Mouse (Mus musculus) heart, embryonic 10.5 days (tissue): ENCODE data around the gene Cyth2. TPM values are rescaled to one million over a fixed set of nuclear protein-coding genes. Genes with fewer than 3 reads are reported as not detected.
A peak's percentile ranks its signal among the peaks of the same experiment; 100 is the strongest.

Source experiments
- DNase-seq: peaks from one replicate; pipeline ENCODE4 v3.0.0-alpha.2; 2017; ENCODE audit warnings: low spot score
- H3K27ac ChIP-seq: fragments of 300-500 bp; sonication (generic); 2 replicates; pipeline ENCODE4 v1.5.1; 2016; ENCODE audit warnings: mild to moderate bottlenecking
- H3K27me3 ChIP-seq: fragments of 300-500 bp; sonication (generic); 2 replicates; pipeline ENCODE4 v1.6.1; 2016; ENCODE audit warnings: mild to moderate bottlenecking; ENCODE audit not compliant: poor library complexity, insufficient read depth, severe bottlenecking
- H3K36me3 ChIP-seq: fragments of 300-500 bp; sonication (generic); 2 replicates; pipeline ENCODE4 v1.6.1; 2016; ENCODE audit warnings: mild to moderate bottlenecking, moderate library complexity
- H3K4me1 ChIP-seq: fragments of 300-500 bp; sonication (generic); 2 replicates; pipeline ENCODE4 v1.6.1; 2016; ENCODE audit warnings: mild to moderate bottlenecking
- H3K4me3 ChIP-seq: fragments of 300-500 bp; sonication (generic); 2 replicates; pipeline ENCODE4 v1.5.1; 2016; ENCODE audit warnings: mild to moderate bottlenecking, moderate library complexity
- H3K9me3 ChIP-seq: fragments of 300-500 bp; sonication (generic); 2 replicates; pipeline ENCODE4 v1.6.1; 2016; ENCODE audit warnings: mild to moderate bottlenecking, moderate library complexity
- WGBS: fragments of 180-500 bp; shearing (Covaris S2); methylation state at CpG from one replicate; pipeline ENCODE4 v1.1.7; 2016; 5-methylcytosine and 5-hydroxymethylcytosine counted together
- polyA plus RNA-seq: library from polyadenylated mRNA; unstranded; fragments of >200 nt; fragmentation: Nextera tagmentation; extraction: Ambion mirVana; gene quantifications from 2 replicates; pipeline ENCODE4 v1.2.1, GENCODE M21; 2016

Cyth2 gene
- polyA plus RNA-seq, 1 experiment from 2014 or later, result 124 TPM

- Histone ChIP-seq H3K9me3 (no peaks in the 10 kb centered on the region), H3K27ac (peak overlapping the region; percentile 93; the same call in 1 of the 2 replicates), H3K4me3 (peak overlapping the region; percentile 99), H3K4me1 (peaks cover 32% of the 10 kb centered on the region), H3K36me3 (peaks cover 33% of the 10 kb centered on the region), H3K27me3 (peaks cover 52% of the 10 kb centered on the region)
- WGBS, result 23% methylated on average over 5 of the region's 5 CpGs
- DNase-seq, result no peak
These were observed 16.7 kb upstream of the Cyth2 start for GRCm38 (mm10) chr7:45831128-45831525.

- Histone ChIP-seq H3K27ac (peak within 1 kb of the TSS; percentile 93), H3K4me1 (peaks cover 32% of the 10 kb centered on the region), H3K36me3 (peaks cover 38% of the 10 kb centered on the region), H3K27me3 (peaks cover 47% of the 10 kb centered on the region), H3K4me3 (peak within 1 kb of the TSS; percentile 99), H3K9me3 (no peaks in the 10 kb centered on the region)
- WGBS, result under 1% methylated on average over 35 of the region's 35 CpGs
- DNase-seq, result peak; percentile 95
These were observed 16.2 kb upstream of the Cyth2 start, which contains the start of gene Grwd1 for GRCm38 (mm10) chr7:45830427-45831127. TSS of gene Grwd1 (minus strand) at chr7:45830944.

DNA sequence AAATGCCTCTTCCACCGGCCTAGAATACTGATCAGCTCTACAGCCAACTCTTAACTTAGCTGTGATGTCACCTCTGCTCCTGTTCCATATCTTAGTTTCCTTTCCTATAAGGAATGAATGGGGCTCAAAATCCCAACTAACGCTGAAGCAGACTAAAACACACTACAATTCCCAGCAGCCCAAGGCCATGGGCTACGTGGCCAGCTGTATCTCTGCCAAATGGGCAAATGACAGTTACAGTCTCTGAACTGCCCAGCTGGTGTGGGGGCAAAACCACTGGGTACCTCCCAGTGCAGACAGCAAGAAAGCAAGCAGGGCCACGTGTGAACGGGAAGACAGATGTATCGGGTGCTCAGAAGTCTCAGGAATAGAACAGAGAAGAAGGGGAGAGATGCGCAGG lies 12.2 kb upstream of the Cyth2 start:
- Histone ChIP-seq H3K27ac (no peak overlapping the region), H3K4me1 (peaks cover 19% of the 10 kb centered on the region), H3K27me3 (peaks cover 7% of the 10 kb centered on the region), H3K36me3 (peaks cover 70% of the 10 kb centered on the region), H3K4me3 (no peak overlapping the region), H3K9me3 (no peaks in the 10 kb centered on the region)
- 89% methylated on average over 7 of the region's 7 CpGs for WGBS
- DNase-seq, result no peak

DNA sequence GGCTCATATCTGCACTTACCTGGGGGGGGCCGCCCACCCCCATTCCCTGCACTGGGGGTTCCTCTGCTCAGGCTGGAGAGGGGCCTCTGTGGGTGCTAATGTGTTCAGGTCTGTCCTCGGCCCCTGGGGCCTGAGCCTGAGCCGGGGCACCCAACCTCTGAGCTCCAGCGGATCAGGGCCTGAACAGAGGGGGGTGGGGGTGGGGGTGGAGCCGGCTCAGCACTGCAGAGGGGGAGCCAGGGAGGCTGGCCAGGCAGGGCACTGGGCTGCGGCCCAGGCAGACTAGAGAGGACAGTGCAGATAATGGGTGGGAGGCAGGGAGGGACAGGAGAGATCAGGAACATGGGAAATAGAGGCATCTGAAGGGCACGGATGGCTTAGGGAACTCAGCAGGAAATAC lies 10.2 kb upstream of the Cyth2 start, which contains the start of gene Kcnj14:
TSS of gene Kcnj14 (minus strand) at position 185 of the 400 bp plus-strand sequence.
- 59% methylated on average over 7 of the region's 7 CpGs for WGBS
- Histone ChIP-seq H3K27ac (no peak within 1 kb of the TSS), H3K27me3 (peaks cover 14% of the 10 kb centered on the region), H3K9me3 (no peaks in the 10 kb centered on the region), H3K36me3 (peaks cover 70% of the 10 kb centered on the region), H3K4me3 (no peak within 1 kb of the TSS), H3K4me1 (peaks cover 17% of the 10 kb centered on the region)
- no peak for DNase-seq

DNA sequence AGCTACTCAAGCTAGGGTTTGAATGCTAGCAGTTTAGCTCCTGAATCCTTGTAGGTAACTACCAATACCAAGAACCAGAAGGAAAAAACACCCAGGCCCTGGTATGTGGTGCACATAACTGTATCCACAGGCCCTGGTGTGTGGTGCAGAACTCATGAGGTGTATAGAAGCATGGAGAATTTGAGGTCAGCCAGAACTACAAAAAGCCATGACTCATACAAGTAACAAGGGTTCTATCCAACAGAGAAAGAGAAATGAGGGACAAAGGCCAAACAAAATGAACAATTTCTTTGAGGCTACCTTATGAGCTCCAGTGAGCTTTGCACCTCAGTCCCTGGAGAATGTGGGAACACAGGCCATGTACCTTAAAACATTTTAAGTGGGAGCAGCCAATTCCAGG lies 6.5 kb upstream of the Cyth2 start:
- Histone ChIP-seq H3K27me3 (peaks cover 30% of the 10 kb centered on the region), H3K27ac (no peak overlapping the region), H3K36me3 (peaks cover 35% of the 10 kb centered on the region), H3K9me3 (no peaks in the 10 kb centered on the region), H3K4me1 (peaks cover 14% of the 10 kb centered on the region), H3K4me3 (no peak overlapping the region)
- DNase-seq, result no peak

GRCm38 (mm10) chr7:45819843-45820242 lies 5.5 kb upstream of the Cyth2 start:
- WGBS, result 7% methylated on average over 25 of the region's 25 CpGs
- H3K4me1 ChIP-seq, result peaks cover 20% of the 10 kb centered on the region
- no peaks in the 10 kb centered on the region for H3K9me3 ChIP-seq
- H3K36me3 ChIP-seq, result peaks cover 25% of the 10 kb centered on the region
- no peak overlapping the region for H3K27ac ChIP-seq
- H3K4me3 ChIP-seq, result peak overlapping the region; percentile 39
- no peak for DNase-seq
- H3K27me3 ChIP-seq, result peaks cover 32% of the 10 kb centered on the region

DNA sequence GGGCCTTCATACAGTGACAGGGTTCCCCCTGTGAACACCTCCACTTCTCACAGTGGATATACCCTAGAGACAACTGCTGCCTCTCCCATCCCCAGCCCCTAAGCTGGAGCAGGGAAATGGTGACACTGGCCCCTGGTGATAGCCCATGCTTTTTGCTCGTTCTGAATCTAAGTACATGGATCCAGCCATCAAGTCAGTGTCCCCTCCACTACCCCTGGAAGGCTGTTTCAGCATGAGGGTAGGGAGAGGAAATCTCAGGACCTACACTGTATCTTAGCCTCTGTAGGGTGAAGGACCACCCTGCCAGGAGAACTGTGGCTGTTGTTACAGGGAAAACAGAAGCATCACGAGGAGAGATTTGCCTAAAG lies 1.6 kb upstream of the Cyth2 start:
- peaks cover 31% of the 10 kb centered on the region for H3K27me3 ChIP-seq
- H3K4me3 ChIP-seq, result no peak overlapping the region
- peaks cover 21% of the 10 kb centered on the region for H3K36me3 ChIP-seq
- peaks cover 32% of the 10 kb centered on the region for H3K4me1 ChIP-seq
- no peak overlapping the region for H3K27ac ChIP-seq
- 49% methylated on average over 2 of the region's 2 CpGs for WGBS
- DNase-seq, result no peak
- no peaks in the 10 kb centered on the region for H3K9me3 ChIP-seq

DNA sequence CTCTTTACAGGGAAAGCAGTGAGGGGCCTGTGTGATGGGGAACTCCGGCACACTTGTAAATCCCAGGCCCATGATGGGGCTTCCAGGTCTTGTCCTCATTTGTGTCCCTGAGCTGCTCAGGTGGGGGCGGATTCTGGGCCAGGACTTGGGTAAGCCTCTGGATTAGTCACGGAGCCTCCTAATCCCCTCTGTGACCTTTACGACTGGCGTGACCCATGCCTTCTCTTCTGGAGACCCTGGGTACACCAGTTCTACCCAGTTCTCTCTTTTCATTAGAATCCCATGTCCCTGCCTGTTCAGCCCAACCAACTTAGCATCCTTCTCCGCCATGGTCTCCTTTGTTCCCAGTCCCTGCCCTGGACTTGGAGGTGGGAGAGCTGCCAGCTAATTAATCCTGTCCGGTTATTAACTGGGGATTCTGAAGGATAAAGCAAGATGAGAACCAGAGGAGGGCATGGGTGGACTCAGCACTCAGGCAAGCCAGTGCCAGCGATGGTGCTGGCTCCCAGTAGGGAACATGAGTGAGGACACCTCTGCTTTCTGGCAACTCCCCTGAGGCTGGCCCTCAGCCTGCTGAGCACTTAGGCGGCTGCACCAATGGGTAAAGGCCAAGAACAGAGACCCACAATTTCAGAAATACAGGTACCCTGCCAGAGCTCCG lies 1.1 kb upstream of the Cyth2 start:
- no peak overlapping the region for H3K27ac ChIP-seq
- 65% methylated on average over 10 of the region's 10 CpGs for WGBS
- no peak overlapping the region for H3K4me3 ChIP-seq

DNA sequence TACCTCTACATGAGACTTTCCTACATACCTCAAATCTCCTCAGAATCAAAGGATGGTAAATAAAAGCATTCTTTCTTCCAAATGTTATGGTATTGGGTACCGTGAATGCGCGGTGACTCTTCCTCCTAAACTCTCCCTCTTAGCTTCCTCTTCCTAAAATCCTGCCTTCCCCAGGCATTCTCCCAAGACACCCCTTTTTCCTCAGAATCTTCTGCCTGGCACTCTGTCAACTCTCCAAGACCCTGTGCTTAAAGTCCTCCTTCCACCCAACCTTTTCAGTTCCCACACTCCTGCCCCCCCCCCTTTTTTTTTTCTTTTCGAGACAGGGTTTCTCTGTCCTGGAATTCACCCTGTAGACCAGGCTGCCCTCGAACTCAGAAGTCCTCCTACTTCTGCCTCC lies 460 bp upstream of the Cyth2 start:
- Histone ChIP-seq H3K27me3 (peaks cover 20% of the 10 kb centered on the region), H3K4me3 (peak overlapping the region; percentile 94), H3K36me3 (peaks cover 33% of the 10 kb centered on the region), H3K4me1 (peaks cover 30% of the 10 kb centered on the region), H3K9me3 (no peaks in the 10 kb centered on the region), H3K27ac (0 out of 2 replicates have a peak overlapping the region, but pooled peaks have one; percentile 100)
- 10% methylated on average over 5 of the region's 5 CpGs for WGBS
- DNase-seq, result no peak

More for the DNA sequence above, 1.1 kb upstream of the Cyth2 start:
- Histone ChIP-seq H3K36me3 (peaks cover 26% of the 10 kb centered on the region), H3K9me3 (no peaks in the 10 kb centered on the region), H3K4me1 (peaks cover 32% of the 10 kb centered on the region), H3K27me3 (peaks cover 26% of the 10 kb centered on the region)
- DNase-seq, result peak; percentile 73

DNA sequence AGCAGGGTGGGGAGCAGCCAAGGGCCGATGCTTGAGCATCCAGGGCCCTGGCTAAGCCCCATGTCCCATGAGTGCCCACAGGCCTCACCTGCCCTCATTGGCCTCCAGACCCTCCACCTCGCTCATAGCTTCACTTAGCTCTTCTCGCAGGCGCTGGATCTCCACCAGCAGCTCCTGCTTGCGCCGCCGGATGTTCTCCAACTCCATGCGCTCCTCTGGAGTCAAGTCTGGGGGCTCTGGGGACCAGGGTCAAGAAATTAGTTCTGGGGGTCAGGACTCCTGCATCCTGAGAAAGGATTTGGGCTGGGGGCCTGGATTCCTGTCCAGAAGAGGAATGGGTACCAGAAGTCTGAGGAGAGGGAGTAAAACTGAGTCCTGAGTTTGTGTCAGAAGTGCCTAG lies 1.5 kb downstream of the Cyth2 start:
- peaks cover 52% of the 10 kb centered on the region for H3K36me3 ChIP-seq
- peaks cover 30% of the 10 kb centered on the region for H3K4me1 ChIP-seq
- H3K27me3 ChIP-seq, result 0 out of 2 replicates have a peak, but pooled peaks cover 5% of the 10 kb centered on the region
- H3K4me3 ChIP-seq, result peak overlapping the region; percentile 94
- DNase-seq, result no peak
- no peaks in the 10 kb centered on the region for H3K9me3 ChIP-seq
- peak overlapping the region; percentile 100; the same call in 1 of the 2 replicates for H3K27ac ChIP-seq
- WGBS, result 89% methylated on average over 8 of the region's 8 CpGs

DNA sequence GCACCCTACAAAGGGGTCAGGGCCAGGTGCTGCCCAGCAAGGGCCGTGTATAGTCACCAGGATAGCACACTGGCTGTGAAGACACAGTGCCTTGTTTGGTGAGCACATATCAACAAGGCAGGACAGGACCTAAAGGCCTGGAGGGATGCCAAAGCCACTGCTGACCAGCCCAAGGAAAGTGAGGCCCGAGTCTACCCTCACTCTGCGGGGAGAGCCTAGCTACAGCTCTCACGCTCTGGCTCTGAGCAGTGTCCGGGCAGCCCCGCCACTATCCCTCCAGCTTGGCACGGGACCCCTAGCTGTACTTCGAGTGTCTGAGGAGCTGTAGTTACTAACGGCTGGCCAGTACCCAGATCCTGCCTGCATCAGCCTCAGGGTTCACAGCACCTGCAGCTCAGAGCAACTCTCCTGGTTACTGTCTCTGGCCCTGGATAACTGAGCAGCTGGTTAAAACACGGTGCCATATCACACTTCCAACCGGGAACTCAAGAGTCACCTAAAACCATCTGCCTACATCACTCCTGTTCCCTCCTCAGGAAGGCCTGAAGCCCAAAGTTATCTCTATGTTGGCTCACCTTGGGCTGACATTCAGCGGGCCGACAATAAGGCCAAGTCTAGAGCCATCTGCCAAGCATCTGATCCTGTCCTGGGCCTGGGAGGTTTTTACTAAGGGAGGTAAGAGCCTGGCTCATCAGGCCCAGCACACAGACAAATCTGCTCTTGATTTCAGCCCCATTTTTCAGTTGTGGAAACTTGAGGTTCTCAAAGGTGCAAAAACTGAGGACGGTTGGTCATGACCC lies 4.9 kb downstream of the Cyth2 start:
- H3K4me1 ChIP-seq, result peaks cover 25% of the 10 kb centered on the region
- no peak overlapping the region for H3K4me3 ChIP-seq
- H3K27ac ChIP-seq, result no peak overlapping the region
- 89% methylated on average over 14 of the region's 14 CpGs for WGBS
- H3K9me3 ChIP-seq, result no peaks in the 10 kb centered on the region
- peaks cover 73% of the 10 kb centered on the region for H3K36me3 ChIP-seq
- H3K27me3 ChIP-seq, result no peaks in the 10 kb centered on the region
- DNase-seq, result no peak

DNA sequence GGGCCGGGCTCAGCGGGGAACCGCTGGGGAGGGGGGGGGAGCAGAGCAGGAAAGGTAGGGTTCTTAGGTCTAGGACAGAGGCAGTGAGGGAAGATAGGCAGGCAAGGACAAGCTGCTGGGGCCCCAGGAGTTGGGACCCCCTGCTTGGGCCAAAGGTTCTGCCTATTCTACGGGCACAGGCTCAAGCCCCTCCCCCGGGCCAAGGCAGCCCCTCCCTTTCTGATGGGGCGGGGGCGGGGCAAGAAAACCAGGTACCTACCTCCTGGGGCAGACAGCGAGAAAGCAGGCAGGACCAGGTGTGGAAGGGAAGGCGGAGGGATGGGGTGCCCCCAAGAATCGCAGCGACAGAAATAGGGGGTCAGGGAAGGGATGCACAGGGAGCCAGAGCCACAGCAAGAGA lies 5.9 kb downstream of the Cyth2 start:
- DNase-seq, result no peak
- Histone ChIP-seq H3K27ac (no peak overlapping the region), H3K36me3 (peaks cover 73% of the 10 kb centered on the region), H3K27me3 (no peaks in the 10 kb centered on the region), H3K4me3 (no peak overlapping the region; the same call in 1 of the 2 replicates), H3K4me1 (peaks cover 25% of the 10 kb centered on the region), H3K9me3 (no peaks in the 10 kb centered on the region)
- 64% methylated on average over 11 of the region's 11 CpGs for WGBS

DNA sequence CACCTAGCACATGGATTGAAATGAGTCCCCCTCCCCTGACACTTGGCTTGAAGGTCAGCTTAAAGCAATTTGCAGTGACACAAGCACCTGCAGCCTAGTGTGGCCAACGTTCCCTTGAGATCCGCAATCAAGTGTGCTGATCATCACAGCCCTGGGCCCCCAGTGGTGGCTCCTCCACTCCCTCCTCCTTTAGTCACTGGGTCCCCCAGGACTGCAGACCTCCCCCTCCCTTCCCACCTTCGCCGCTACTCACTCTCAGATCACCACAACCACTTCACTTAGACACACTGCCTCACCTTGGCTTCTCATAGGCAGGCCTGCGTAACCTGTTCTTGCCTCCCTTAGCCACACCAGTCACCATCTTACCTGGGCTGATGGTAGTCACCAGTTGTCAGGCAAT lies 8.4 kb downstream of the Cyth2 start:
- WGBS, result 56% methylated on average over 5 of the region's 5 CpGs
- Histone ChIP-seq H3K27me3 (peaks cover 5% of the 10 kb centered on the region; the same call in 1 of the 2 replicates), H3K9me3 (no peaks in the 10 kb centered on the region), H3K4me3 (no peak overlapping the region), H3K27ac (no peak overlapping the region), H3K4me1 (peaks cover 14% of the 10 kb centered on the region), H3K36me3 (peaks cover 55% of the 10 kb centered on the region)
- DNase-seq, result no peak
